Mouse (Mus musculus) G1E (cell line): Measurements from ENCODE around the gene Frmpd4. TPM values are rescaled to one million over a fixed set of nuclear protein-coding genes. Genes with fewer than 3 reads are reported as not detected.

Source experiments
- ATAC-seq: 2 replicates; pipeline ENCODE4 v1.8.0; 2016; ENCODE audit warnings: mild to moderate bottlenecking; ENCODE audit not compliant: insufficient number of reproducible peaks, poor library complexity, low FRiP score, severe bottlenecking; ENCODE audit errors: extremely low read depth
- DNase-seq: peaks from one replicate; pipeline ENCODE4 v3.0.0; 2012; ENCODE audit warnings: low spot score
- H3K27me3 ChIP-seq: 2 replicates; pipeline ENCODE4 v1.6.1; 2012; ENCODE audit warnings: mild to moderate bottlenecking, low read length, inconsistent platforms; ENCODE audit not compliant: insufficient read depth
- H3K36me3 ChIP-seq: replicated peaks from 2 replicates; pipeline ENCODE3; 2012; ENCODE audit warnings: mild to moderate bottlenecking, inconsistent platforms
- H3K4me1 ChIP-seq: 2 replicates; pipeline ENCODE4 v1.6.1; 2012; ENCODE audit warnings: low read depth, low read length, inconsistent platforms, mixed read lengths; ENCODE audit not compliant: insufficient read depth
- H3K4me3 ChIP-seq: 2 replicates; pipeline ENCODE4 v1.5.1; 2012; ENCODE audit warnings: low read depth, mild to moderate bottlenecking, inconsistent platforms, low read length, moderate library complexity, mixed read lengths
- H3K9me3 ChIP-seq: replicated peaks from 2 replicates; pipeline ENCODE4 v1.6.1; 2012; ENCODE audit warnings: inconsistent platforms
- CTCF ChIP-seq: IDR thresholded peaks from 2 replicates; pipeline ENCODE4 v1.5.1; 2012; ENCODE audit warnings: low read depth, low read length, inconsistent platforms, mixed read lengths
- GATA1 ChIP-seq: IDR thresholded peaks from 2 replicates; pipeline ENCODE4 v1.6.1; 2012; ENCODE audit warnings: borderline replicate concordance, low read length, inconsistent platforms, mixed read lengths
- GATA2 ChIP-seq: IDR thresholded peaks from 2 replicates; pipeline ENCODE4 v1.6.1; 2012; ENCODE audit warnings: low read depth, low read length, inconsistent platforms, borderline replicate concordance
- POLR2AphosphoS5 ChIP-seq: IDR thresholded peaks from 2 replicates; pipeline ENCODE4 v1.6.1; 2012; ENCODE audit warnings: low read depth, low read length, inconsistent platforms; ENCODE audit not compliant: insufficient replicate concordance
- TAL1 ChIP-seq: conservative IDR thresholded peaks from 2 replicates; pipeline ENCODE4 v1.6.1; 2012; ENCODE audit warnings: low read depth, low read length, inconsistent platforms, mixed read lengths
- polyA plus RNA-seq: library from polyadenylated mRNA; stranded (reverse); fragments of >175 nt; gene quantifications from 2 replicates; pipeline ENCODE4 v1.2.3, GENCODE M21; 2012
- total RNA-seq, 2 experiments: library from RNA; stranded (forward) in 1 of 2; stranded (reverse) in 1 of 2; fragments of 200-1000 nt in 1 of 2; fragments of >200 nt in 1 of 2; fragmentation: Nextera tagmentation in 1 of 2; gene quantifications; 2 replicates each; pipeline ENCODE4 v1.2.3; 2014 to 2017

The Frmpd4 gene
- total and polyA plus RNA-seq, 3 experiments = under 0.01 TPM; not detected in 2

GRCm38 (mm10) chrX:168431206-168431605, 145.8 kb downstream of the Frmpd4 start:
- DNase-seq (no peak), ATAC-seq (no peak)
- TF ChIP-seq TAL1 = no peak
- no peak for TF ChIP-seq GATA1
- no peak for TF ChIP-seq CTCF
- TF ChIP-seq GATA2 = no peak
- no peak for TF ChIP-seq POLR2AphosphoS5
- Histone ChIP-seq H3K4me1 (no peaks in the 10 kb centered on the region), H3K27me3 (no peaks in the 10 kb centered on the region), H3K36me3 (no peaks in the 10 kb centered on the region), H3K9me3 (no peaks in the 10 kb centered on the region), H3K4me3 (no peak overlapping the region)

- ATAC-seq = no peak
- TF ChIP-seq TAL1 = no peak
- TF ChIP-seq POLR2AphosphoS5 = no peak
- TF ChIP-seq CTCF = no peak
- TF ChIP-seq GATA2 = no peak
- no peak for TF ChIP-seq GATA1
- Histone ChIP-seq H3K4me1 (no peaks in the 10 kb centered on the region), H3K36me3 (no peaks in the 10 kb centered on the region), H3K9me3 (no peaks in the 10 kb centered on the region), H3K27me3 (no peaks in the 10 kb centered on the region), H3K4me3 (no peak overlapping the region)
- DNase-seq = no peak
These were observed 147.2 kb downstream of the Frmpd4 start for GRCm38 (mm10) chrX:168429814-168430213.

- no peak for ATAC-seq
- Histone ChIP-seq H3K36me3 (no peaks in the 10 kb centered on the region), H3K9me3 (no peaks in the 10 kb centered on the region), H3K4me3 (no peak overlapping the region), H3K4me1 (no peaks in the 10 kb centered on the region), H3K27me3 (no peaks in the 10 kb centered on the region)
- no peak for DNase-seq
- TF ChIP-seq GATA1 = no peak
- no peak for TF ChIP-seq GATA2
- no peak for TF ChIP-seq TAL1
- no peak for TF ChIP-seq POLR2AphosphoS5
- TF ChIP-seq CTCF = no peak
These were observed 161.6 kb downstream of the Frmpd4 start for GRCm38 (mm10) chrX:168415403-168415802.

DNA sequence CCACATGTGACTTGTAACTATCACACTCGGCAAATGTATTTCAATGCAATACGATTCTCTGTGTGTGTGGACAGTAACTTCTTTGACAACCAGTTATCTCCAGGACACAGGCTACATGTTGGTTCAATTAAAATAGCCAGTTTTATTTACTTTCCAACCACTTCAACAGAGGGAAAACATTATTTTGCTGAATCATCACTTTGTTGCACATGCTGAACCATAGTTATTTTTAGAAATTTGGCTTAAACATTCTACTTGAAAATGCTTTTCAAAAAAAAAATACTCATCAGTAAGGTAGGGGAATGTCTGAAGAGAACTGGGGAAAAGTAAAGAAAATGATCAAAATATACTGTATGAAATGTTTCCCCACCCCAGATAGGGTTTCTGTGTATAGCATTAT, 173.5 kb downstream of the Frmpd4 start:
- H3K27me3 ChIP-seq = no peaks in the 10 kb centered on the region
- H3K4me1 ChIP-seq = no peaks in the 10 kb centered on the region
- no peaks in the 10 kb centered on the region for H3K36me3 ChIP-seq
- no peak overlapping the region for H3K4me3 ChIP-seq
- H3K9me3 ChIP-seq = no peaks in the 10 kb centered on the region
- DNase-seq (no peak), ATAC-seq (no peak)
- TF ChIP-seq GATA1 (no peak), GATA2 (no peak), POLR2AphosphoS5 (no peak), CTCF (no peak)

DNA sequence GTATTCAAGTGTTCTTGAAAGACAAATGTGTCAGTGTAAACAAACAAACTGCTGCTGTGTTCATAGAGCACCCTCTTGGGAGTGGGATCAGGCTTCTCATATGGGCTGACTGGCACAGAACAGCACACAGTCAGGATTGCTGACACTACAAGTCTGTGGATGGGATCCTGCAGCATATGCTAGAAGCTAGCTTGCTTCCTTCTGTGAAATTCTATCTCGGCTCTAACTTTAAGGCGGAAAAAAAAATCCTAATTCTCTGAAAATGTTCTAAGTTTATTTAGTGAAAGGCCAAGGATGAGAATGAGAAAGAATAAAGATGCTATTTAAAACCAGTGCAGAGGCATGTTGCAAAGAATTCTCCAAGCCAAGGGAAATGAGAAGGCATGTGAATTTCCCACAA, 226.6 kb downstream of the Frmpd4 start:
- Histone ChIP-seq H3K36me3 (no peaks in the 10 kb centered on the region), H3K27me3 (no peaks in the 10 kb centered on the region), H3K4me3 (no peak overlapping the region), H3K4me1 (no peaks in the 10 kb centered on the region), H3K9me3 (no peaks in the 10 kb centered on the region)
- ATAC-seq = no peak
- TF ChIP-seq POLR2AphosphoS5 (no peak), GATA1 (no peak), CTCF (no peak), TAL1 (no peak), GATA2 (no peak)
- DNase-seq = no peak

- TF ChIP-seq CTCF = no peak
- no peak for TF ChIP-seq GATA1
- TF ChIP-seq POLR2AphosphoS5 = no peak
- no peak for TF ChIP-seq GATA2
- TF ChIP-seq TAL1 = no peak
- Histone ChIP-seq H3K27me3 (no peaks in the 10 kb centered on the region), H3K36me3 (no peaks in the 10 kb centered on the region), H3K4me3 (no peak overlapping the region), H3K9me3 (no peaks in the 10 kb centered on the region), H3K4me1 (no peaks in the 10 kb centered on the region)
- DNase-seq (no peak), ATAC-seq (no peak)
These were observed 227.5 kb downstream of the Frmpd4 start for GRCm38 (mm10) chrX:168349320-168350225.

- H3K27me3 ChIP-seq = no peaks in the 10 kb centered on the region
- no peaks in the 10 kb centered on the region for H3K4me1 ChIP-seq
- H3K9me3 ChIP-seq = no peaks in the 10 kb centered on the region
- no peak for DNase-seq
- peak; percentile 4; the same call in 1 of the 2 replicates for ATAC-seq
- no peak overlapping the region for H3K4me3 ChIP-seq
- no peaks in the 10 kb centered on the region for H3K36me3 ChIP-seq
- TF ChIP-seq GATA2 (no peak), GATA1 (no peak), TAL1 (no peak), CTCF (no peak), POLR2AphosphoS5 (no peak)
These were observed 238.8 kb downstream of the Frmpd4 start for GRCm38 (mm10) chrX:168338212-168338611.
